Mouse (Mus musculus): ENCODE measurements around the gene Serinc1. TPM values are rescaled to one million over a fixed set of nuclear protein-coding genes. Genes with fewer than 3 reads are reported as not detected.
A peak's percentile ranks its signal among the peaks of the same experiment; 100 is the strongest.
"Not testable (repeated sequence)": the region's sequence is repeated elsewhere in the genome, so short reads cannot be mapped to it uniquely, and the experiment has no call there.

Gene Serinc1
- total and polyA plus RNA-seq, 2 experiments from 2014 or later = 323 to 470 TPM

DNA sequence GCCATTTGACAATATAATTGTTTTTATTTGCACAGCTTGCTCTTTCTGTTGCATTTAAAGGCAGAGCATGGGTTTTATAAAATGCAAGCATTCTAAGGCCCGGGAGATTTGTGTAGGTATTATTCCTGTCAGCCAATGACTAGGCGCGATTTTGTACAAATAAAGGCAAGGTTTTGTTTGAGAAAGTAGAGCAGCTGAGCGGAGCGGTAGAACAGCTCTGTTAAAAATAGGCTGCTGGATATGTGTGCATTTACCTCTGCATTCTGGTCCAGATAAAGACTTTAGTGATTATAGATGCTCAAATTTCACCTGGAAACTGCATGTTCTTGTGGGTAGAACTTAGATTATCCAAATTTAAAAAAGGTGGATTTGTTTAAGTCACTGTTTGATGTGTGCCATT lies 25.3 kb upstream of the Serinc1 start:
- no peaks in the 10 kb centered on the region for H3K27me3 ChIP-seq (ENCODE audit: insufficient read depth, low read length)
- no peak overlapping the region for H3K4me3 ChIP-seq (ENCODE audit: low read length)
- no peaks in the 10 kb centered on the region for H3K9me3 ChIP-seq (ENCODE audit: low read length)
- no peak overlapping the region for H3K27ac ChIP-seq
- H3K4me1 ChIP-seq (ENCODE audit: insufficient read depth, low read length) = no peaks in the 10 kb centered on the region
- ATAC-seq (no peak), DNase-seq (ENCODE audit: low spot score) (no peak)
- WGBS = 84% methylated on average over 5 of the region's 5 CpGs
- no peak overlapping the region for H3K4me2 ChIP-seq (ENCODE audit: low read depth, low read length)
- no peaks in the 10 kb centered on the region for H3K36me3 ChIP-seq (ENCODE audit: insufficient read depth, low read length)
- no peak for TF ChIP-seq CTCF (IDR thresholded peaks at IDR 0.05; ENCODE audit: low read depth)
- H3K9ac ChIP-seq (replicated peaks; ENCODE audit: low read length) = no peak overlapping the region

DNA sequence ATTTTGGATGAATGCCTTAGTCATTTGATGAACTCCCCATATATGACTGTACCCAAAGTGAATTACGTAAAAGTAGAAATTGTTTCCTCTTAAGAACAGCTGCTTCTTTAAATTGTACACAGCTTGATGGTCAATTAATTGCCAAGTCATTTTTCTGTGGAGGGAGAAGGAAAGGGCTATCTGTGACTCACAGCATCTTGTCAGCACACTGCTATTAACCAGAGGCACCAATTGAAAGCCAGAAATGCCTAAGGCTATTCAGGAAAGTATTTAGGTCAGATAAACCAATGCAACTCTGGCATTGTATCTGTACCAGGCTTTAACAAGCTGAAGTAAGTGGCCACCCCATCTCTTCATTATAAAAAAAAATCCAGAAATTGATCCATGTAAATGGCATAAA lies 21.4 kb upstream of the Serinc1 start:
- Histone ChIP-seq H3K4me1 (ENCODE audit: insufficient read depth, low read length) (no peaks in the 10 kb centered on the region), H3K4me3 (ENCODE audit: low read length) (no peak overlapping the region), H3K27ac (no peak overlapping the region), H3K27me3 (ENCODE audit: insufficient read depth, low read length) (no peaks in the 10 kb centered on the region), H3K9me3 (ENCODE audit: low read length) (no peaks in the 10 kb centered on the region), H3K9ac (replicated peaks; ENCODE audit: low read length) (no peak overlapping the region), H3K36me3 (ENCODE audit: insufficient read depth, low read length) (no peaks in the 10 kb centered on the region), H3K4me2 (ENCODE audit: low read depth, low read length) (no peak overlapping the region)
- no peak for TF ChIP-seq CTCF (IDR thresholded peaks at IDR 0.05; ENCODE audit: low read depth)
- ATAC-seq (no peak), DNase-seq (ENCODE audit: low spot score) (no peak)
- WGBS = 94% methylated on average over 1 of the region's 1 CpGs

DNA sequence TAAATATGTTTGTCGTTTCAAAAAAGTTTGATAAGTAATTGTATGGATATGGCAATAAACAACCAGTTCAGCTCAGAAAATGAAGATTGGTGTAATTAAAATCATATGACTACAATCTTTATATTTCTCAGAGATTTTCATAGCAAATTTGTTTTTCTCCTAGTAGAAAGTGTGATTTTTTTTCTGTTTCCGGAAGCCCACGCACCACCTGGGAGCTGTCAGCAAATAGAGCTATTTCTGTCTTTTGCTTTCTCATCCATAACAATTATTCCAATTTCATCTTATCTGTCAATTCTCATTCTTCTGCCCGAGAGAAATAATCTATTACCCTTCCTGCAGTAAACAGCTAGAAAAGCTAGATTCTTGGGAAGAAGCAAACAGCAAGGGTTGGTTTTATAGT lies 17.3 kb upstream of the Serinc1 start:
- H3K9me3 ChIP-seq (ENCODE audit: low read length) = no peaks in the 10 kb centered on the region
- no peaks in the 10 kb centered on the region for H3K27me3 ChIP-seq (ENCODE audit: insufficient read depth, low read length)
- no peak overlapping the region for H3K4me3 ChIP-seq (ENCODE audit: low read length)
- no peaks in the 10 kb centered on the region for H3K36me3 ChIP-seq (ENCODE audit: insufficient read depth, low read length)
- 82% methylated on average over 4 of the region's 4 CpGs for WGBS
- ATAC-seq = no peak
- no peaks in the 10 kb centered on the region for H3K4me1 ChIP-seq (ENCODE audit: insufficient read depth, low read length)
- DNase-seq (ENCODE audit: low spot score) = no peak
- no peak overlapping the region for H3K9ac ChIP-seq (replicated peaks; ENCODE audit: low read length)
- TF ChIP-seq CTCF (IDR thresholded peaks at IDR 0.05; ENCODE audit: low read depth) = no peak
- H3K27ac ChIP-seq = no peak overlapping the region
- H3K4me2 ChIP-seq (ENCODE audit: low read depth, low read length) = no peak overlapping the region

DNA sequence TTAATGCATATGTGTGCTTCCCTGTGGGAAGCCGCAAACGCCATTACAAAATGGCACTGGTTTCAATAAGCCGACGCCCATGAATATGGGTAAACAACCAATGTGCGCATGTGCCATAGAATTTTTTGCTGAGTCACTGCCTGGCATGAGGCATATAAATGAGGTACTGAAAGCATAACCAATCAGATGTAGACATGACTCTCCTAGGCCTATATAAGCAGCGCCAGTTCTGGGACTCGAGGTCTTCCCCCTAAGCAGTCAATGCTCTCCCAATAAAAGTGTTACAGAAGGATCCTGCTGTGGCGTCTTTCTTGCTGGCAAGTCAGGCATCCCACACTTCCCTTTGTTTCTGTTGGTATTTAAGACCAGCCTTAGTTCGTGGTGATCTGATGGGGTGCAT lies 11.6 kb upstream of the Serinc1 start:
- H3K9me3 ChIP-seq (ENCODE audit: low read length); H3K4me1 ChIP-seq (ENCODE audit: insufficient read depth, low read length); H3K27ac ChIP-seq; H3K9ac ChIP-seq (replicated peaks; ENCODE audit: low read length); H3K4me3 ChIP-seq (ENCODE audit: low read length); H3K36me3 ChIP-seq (ENCODE audit: insufficient read depth, low read length); ATAC-seq; H3K4me2 ChIP-seq (ENCODE audit: low read depth, low read length); H3K27me3 ChIP-seq (ENCODE audit: insufficient read depth, low read length); DNase-seq (ENCODE audit: low spot score): not testable (repeated sequence)
- WGBS = 72% methylated on average over 9 of the region's 9 CpGs

- Histone ChIP-seq H3K27me3 (ENCODE audit: insufficient read depth, low read length) (no peaks in the 10 kb centered on the region), H3K36me3 (ENCODE audit: insufficient read depth, low read length) (no peaks in the 10 kb centered on the region), H3K9ac (replicated peaks; ENCODE audit: low read length) (peak overlapping the region; percentile 94), H3K9me3 (ENCODE audit: low read length) (no peaks in the 10 kb centered on the region), H3K4me3 (ENCODE audit: low read length) (peak overlapping the region; percentile 98), H3K27ac (peak overlapping the region; percentile 98), H3K4me2 (ENCODE audit: low read depth, low read length) (peak overlapping the region; percentile 84), H3K4me1 (ENCODE audit: insufficient read depth, low read length) (peaks cover 20% of the 10 kb centered on the region)
- no peak for TF ChIP-seq CTCF (IDR thresholded peaks at IDR 0.05; ENCODE audit: low read depth)
- DNase-seq (ENCODE audit: low spot score) = peak; percentile 33
- ATAC-seq = no peak
- 2% methylated on average over 28 of the region's 28 CpGs for WGBS
Measured at GRCm38 (mm10) chr10:57531616-57532217, 613 bp downstream of the Serinc1 start.

DNA sequence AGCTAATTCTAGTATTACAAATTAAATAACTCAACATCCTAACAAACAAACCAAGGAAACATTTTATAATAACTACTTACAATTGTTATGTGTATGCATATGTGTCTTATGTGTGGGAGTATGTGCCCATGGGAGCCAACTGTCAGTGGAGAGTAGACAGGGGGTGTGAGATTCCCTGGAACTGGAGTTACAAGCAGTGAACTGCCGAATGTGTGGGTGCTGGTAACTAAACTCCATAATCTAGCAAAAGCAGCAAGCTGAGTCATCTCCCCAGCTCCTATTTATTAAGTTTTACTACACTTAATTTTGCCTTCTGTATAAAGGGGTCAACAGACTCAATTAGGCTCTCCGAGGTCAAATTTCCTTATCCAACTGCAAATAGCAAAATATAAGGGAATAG lies 1.3 kb downstream of the Serinc1 start:
- Histone ChIP-seq H3K27ac (no peak overlapping the region), H3K27me3 (ENCODE audit: insufficient read depth, low read length) (no peaks in the 10 kb centered on the region), H3K4me3 (ENCODE audit: low read length) (peak overlapping the region; percentile 98), H3K4me2 (ENCODE audit: low read depth, low read length) (peak overlapping the region; percentile 84), H3K36me3 (ENCODE audit: insufficient read depth, low read length) (no peaks in the 10 kb centered on the region), H3K9me3 (ENCODE audit: low read length) (no peaks in the 10 kb centered on the region), H3K4me1 (ENCODE audit: insufficient read depth, low read length) (peaks cover 20% of the 10 kb centered on the region), H3K9ac (replicated peaks; ENCODE audit: low read length) (peak overlapping the region; percentile 94)
- no peak for TF ChIP-seq CTCF (IDR thresholded peaks at IDR 0.05; ENCODE audit: low read depth)
- ATAC-seq = no peak
- 58% methylated on average over 2 of the region's 2 CpGs for WGBS
- DNase-seq (ENCODE audit: low spot score) = no peak

DNA sequence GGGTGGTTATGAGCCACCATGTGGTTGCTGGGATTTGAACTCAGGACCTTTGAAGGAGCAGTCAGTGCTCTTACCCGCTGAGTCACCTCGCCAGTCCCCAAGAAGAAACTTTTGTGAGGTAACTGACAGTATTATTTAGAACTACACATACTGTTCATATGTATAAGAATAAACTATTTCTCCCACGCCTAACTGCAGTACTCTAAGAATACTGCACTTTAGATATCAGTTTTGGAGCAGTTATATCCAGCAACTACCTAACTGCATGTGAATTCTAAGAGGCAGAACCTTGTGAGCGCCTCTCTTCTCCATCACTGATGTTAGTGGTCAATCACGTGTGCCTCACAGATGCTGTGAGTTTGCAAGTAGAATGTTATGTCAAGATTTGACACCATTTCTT lies 5.9 kb downstream of the Serinc1 start:
- H3K9ac ChIP-seq (replicated peaks; ENCODE audit: low read length) = no peak overlapping the region

More for the DNA sequence above, 5.9 kb downstream of the Serinc1 start:
- no peak for ATAC-seq
- H3K36me3 ChIP-seq (ENCODE audit: insufficient read depth, low read length) = peaks cover 16% of the 10 kb centered on the region
- H3K4me3 ChIP-seq (ENCODE audit: low read length) = no peak overlapping the region
- H3K27ac ChIP-seq = no peak overlapping the region
- H3K4me1 ChIP-seq (ENCODE audit: insufficient read depth, low read length) = peaks cover 20% of the 10 kb centered on the region
- WGBS = 95% methylated on average over 5 of the region's 5 CpGs
- no peak overlapping the region for H3K4me2 ChIP-seq (ENCODE audit: low read depth, low read length)
- H3K9me3 ChIP-seq (ENCODE audit: low read length) = peaks cover 3% of the 10 kb centered on the region; the same call in 1 of the 2 replicates
- no peaks in the 10 kb centered on the region for H3K27me3 ChIP-seq (ENCODE audit: insufficient read depth, low read length)
- DNase-seq (ENCODE audit: low spot score) = no peak
- no peak for TF ChIP-seq CTCF (IDR thresholded peaks at IDR 0.05; ENCODE audit: low read depth)
